Mouse (Mus musculus): ENCODE measurements at regions not wholly inside any gene's neighbourhood (a gene's known extent, or its start where the extent isn't known, plus 50 kb on each side); places are given as distances from the start of the nearest gene placed in this dataset.

DNA sequence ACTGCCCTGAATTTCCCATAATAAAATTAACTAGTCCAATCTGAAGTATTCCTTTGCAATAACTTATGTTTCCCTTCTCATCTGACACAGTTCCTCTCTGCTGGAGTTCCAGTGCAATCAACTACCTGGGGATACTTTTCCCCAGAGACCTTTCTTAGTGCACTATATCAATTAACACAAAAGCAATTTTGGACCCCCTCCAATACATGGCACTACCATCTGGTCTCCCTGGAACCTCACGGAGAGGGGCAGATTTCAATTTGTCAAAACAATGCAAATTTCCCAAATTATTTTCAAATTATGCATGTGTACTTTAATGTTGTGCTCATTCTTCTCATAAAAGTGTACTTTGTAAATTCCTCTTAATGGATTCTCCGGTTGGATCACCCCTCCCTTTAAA is 518.9 kb upstream of the Tenm3 start:
- TF ChIP-seq POLR2A (IDR thresholded peaks at IDR 0.05; ENCODE audit: insufficient read length, low read depth), result no peak
- no peak for TF ChIP-seq CEBPB (IDR thresholded peaks at IDR 0.05; ENCODE audit: insufficient read depth, poor library complexity, severe bottlenecking)
- TF ChIP-seq MAX (IDR thresholded peaks at IDR 0.05; ENCODE audit: low read depth), result no peak
- no peak for TF ChIP-seq USF1 (IDR thresholded peaks at IDR 0.05; ENCODE audit: low read depth)

Data from myocyte (in vitro differentiated cells).